Mouse (Mus musculus) cortical plate, adult 2 months (tissue): Measurements from ENCODE around the gene Rasgrf2.

Source experiments
- CTCF ChIP-seq: fragments of 200-500 bp; IDR thresholded peaks from 2 replicates; pipeline ENCODE4 v1.5.1; 2011; ENCODE audit warnings: mild to moderate bottlenecking, control low read depth, low read length; ENCODE audit not compliant: insufficient read depth; ENCODE audit errors: extremely low read depth
- POLR2A ChIP-seq: fragments of 200-500 bp; IDR thresholded peaks from 2 replicates; pipeline ENCODE4 v1.6.1; 2011; ENCODE audit warnings: mild to moderate bottlenecking, low read length, control low read depth; ENCODE audit not compliant: insufficient read depth; ENCODE audit errors: extremely low read depth

DNA sequence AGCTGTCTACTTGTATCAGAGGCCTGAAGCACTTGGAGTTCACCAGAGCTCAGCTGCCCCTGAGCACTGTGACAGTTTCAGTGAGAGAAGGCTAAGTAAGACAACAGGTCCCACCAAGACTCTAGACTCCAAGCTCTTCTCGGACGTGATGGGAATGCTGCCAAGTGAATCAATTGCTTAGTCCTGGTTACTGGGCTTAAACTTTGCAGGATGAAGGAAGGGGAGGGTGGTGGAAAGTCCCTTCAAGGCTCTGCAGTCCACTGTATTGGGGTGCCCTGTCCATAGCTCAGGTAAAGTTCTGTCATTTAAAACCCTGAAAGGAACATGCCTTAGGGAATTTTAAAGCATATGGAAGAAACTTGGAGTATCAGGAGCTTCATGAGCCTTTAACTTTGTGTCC is 104.8 kb downstream of the Rasgrf2 start:
- TF ChIP-seq CTCF, result no peak
- no peak for TF ChIP-seq POLR2A
